Mouse (Mus musculus) midbrain, embryonic 16.5 days (tissue): ENCODE data around the gene Gm49383. TPM values are rescaled to one million over a fixed set of nuclear protein-coding genes. Genes with fewer than 3 reads are reported as not detected.

Source experiments
- ATAC-seq: fragments of 200-750 bp; cut with Nextera tagmentation; 2 replicates; pipeline ENCODE4 v1.8.0; 2017; ENCODE audit warnings: moderate TSS enrichment
- H3K27ac ChIP-seq: fragments of 300-500 bp; sonication (generic); 2 replicates; pipeline ENCODE4 v1.5.1; 2014; ENCODE audit warnings: mild to moderate bottlenecking, low read length, mixed read lengths
- H3K27me3 ChIP-seq: fragments of 300-500 bp; sonication (generic); 2 replicates; pipeline ENCODE4 v1.6.1; 2014; ENCODE audit warnings: low read depth, low read length, mixed read lengths; ENCODE audit not compliant: control insufficient read depth, insufficient read depth
- H3K36me3 ChIP-seq: fragments of 300-500 bp; sonication (generic); 2 replicates; pipeline ENCODE4 v1.6.1; 2014; ENCODE audit warnings: mild to moderate bottlenecking, low read length, moderate library complexity, mixed read lengths; ENCODE audit not compliant: control insufficient read depth, insufficient read depth
- H3K4me1 ChIP-seq: fragments of 300-500 bp; sonication (generic); 2 replicates; pipeline ENCODE4 v1.6.1; 2014; ENCODE audit warnings: mild to moderate bottlenecking, low read length, mixed read lengths; ENCODE audit not compliant: control insufficient read depth, insufficient read depth
- H3K4me2 ChIP-seq: fragments of 300-500 bp; sonication (generic); 2 replicates; pipeline ENCODE4 v1.6.1; 2014; ENCODE audit warnings: mild to moderate bottlenecking, low read length, mixed read lengths
- H3K4me3 ChIP-seq: fragments of 300-500 bp; sonication (generic); 2 replicates; pipeline ENCODE4 v1.5.1; 2014; ENCODE audit warnings: low read depth, mild to moderate bottlenecking, low read length, moderate library complexity, mixed read lengths
- H3K9ac ChIP-seq: fragments of 300-500 bp; sonication (generic); 2 replicates; pipeline ENCODE4 v1.6.1; 2014; ENCODE audit warnings: low read depth, low read length, mixed read lengths
- H3K9me3 ChIP-seq: fragments of 300-500 bp; sonication (generic); replicated peaks from 2 replicates; pipeline ENCODE4 v1.6.1; 2014; ENCODE audit warnings: mild to moderate bottlenecking, low read length, mixed read lengths; ENCODE audit not compliant: control insufficient read depth, poor library complexity, severe bottlenecking
- WGBS: fragments of 180-500 bp; shearing (Covaris S2); extraction: QIAGEN DNeasy Blood & Tissue Kit; methylation state at CpG from one replicate; pipeline ENCODE4 v1.1.7; 2014; 5-methylcytosine and 5-hydroxymethylcytosine counted together
- polyA plus RNA-seq: library from polyadenylated mRNA; unstranded; fragments of >200 nt; fragmentation: Nextera tagmentation; extraction: Ambion mirVana; gene quantifications from 2 replicates; pipeline ENCODE4 v1.2.1, GENCODE M21; 2015

Gene Gm49383
- 11.8 and 14.7 TPM in 2 replicates for polyA plus RNA-seq

DNA sequence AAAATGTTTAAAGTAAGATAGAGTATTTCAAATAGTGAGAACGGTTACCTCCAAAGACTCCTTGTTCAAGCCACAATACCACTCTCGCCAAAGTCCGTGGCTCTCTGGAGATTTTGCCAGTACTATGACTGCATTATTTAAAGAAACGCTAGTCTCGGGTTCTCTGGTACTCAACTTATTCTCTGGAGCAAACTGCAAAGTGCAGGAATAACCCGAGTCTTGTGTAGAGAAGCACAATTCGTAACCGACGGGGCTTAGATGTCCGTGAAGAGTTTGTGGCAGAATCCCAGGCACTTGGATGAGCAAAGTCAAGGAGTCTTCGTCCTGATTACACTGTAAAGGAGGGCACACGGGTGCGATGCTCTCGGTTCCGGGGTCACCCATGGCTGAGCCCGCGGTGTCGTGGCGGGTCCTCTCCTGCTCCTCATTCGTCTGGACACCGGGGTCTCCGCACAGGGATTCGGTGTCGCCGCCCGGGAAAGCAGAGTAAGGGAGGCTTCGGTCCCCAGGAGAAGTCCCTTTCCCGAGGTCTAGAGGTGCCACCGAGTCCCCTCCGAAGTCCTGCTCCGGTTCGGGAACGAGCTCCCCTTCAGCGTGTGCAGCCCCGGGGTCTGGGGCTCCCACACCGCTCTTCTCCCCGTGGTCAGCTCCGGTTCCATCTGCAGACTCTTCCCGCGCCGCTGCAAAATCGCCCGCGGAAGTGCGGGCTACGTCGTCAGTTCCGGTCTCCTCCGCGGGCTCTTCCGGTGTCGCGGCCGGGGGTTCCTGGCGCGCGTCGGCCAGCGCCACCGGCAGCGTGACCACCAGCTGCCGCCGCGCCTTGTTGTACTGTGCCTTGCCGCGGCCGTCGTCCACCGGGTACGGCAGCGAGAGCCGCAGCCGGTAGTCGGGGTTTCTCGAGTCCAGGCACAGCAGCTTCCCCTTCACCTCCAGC, at the start of gene Gm49383:
TSS of gene Gm49383 (minus strand) at position 661 of the 934 bp plus-strand sequence.
- H3K9me3 ChIP-seq, result no peaks in the 10 kb centered on the region
- peaks cover 29% of the 10 kb centered on the region for H3K4me1 ChIP-seq
- H3K27me3 ChIP-seq, result no peaks in the 10 kb centered on the region
- peak within 1 kb of the TSS; percentile 79 for H3K4me3 ChIP-seq
- peak within 1 kb of the TSS; percentile 86 for H3K9ac ChIP-seq
- peak within 1 kb of the TSS; percentile 83 for H3K27ac ChIP-seq
- under 1% methylated on average over 74 of the region's 75 CpGs for WGBS
- peak within 1 kb of the TSS; percentile 75 for H3K4me2 ChIP-seq
- ATAC-seq, result peak; percentile 88
- H3K36me3 ChIP-seq, result no peaks in the 10 kb centered on the region

DNA sequence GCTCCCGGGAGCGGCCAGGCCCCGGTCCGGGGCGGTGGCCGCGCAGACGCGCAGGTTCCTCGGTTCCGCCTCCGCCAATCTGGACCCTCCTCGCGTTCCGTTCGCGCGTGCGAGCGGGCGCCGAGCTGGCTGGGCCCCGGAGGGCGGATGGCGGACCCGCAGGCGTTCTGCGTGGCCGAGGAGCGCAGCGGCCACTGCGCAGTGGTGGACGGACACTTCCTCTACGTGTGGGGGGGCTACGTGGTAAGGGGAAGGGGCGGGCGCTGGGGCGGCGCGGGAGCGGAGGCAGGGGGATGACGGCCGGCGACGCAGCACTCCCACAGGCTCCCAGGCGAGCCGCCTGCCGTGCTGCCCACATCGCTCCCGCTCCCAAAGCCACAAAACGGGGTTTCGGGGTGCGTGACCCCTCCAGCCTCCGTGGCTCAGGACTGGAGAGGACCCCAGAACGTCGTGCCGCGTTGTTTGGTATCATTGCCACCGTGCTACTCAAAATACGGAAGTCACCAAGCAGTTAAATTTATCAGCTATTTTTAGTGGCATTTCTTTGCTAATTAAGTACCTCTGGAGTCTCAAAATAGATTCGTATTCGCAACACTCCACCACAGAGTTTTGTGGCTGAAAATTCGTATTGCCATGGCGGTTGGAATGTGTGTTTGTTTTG, 45.0 kb upstream of the Gm49383 start:
- H3K36me3 ChIP-seq, result no peaks in the 10 kb centered on the region
- 1% methylated on average over 62 of the region's 64 CpGs for WGBS
- peak; percentile 96 for ATAC-seq
- no peaks in the 10 kb centered on the region for H3K27me3 ChIP-seq
- peak overlapping the region; percentile 78 for H3K4me3 ChIP-seq
- peak overlapping the region; percentile 90 for H3K27ac ChIP-seq
- peak overlapping the region; percentile 61 for H3K4me2 ChIP-seq
- peak overlapping the region; percentile 89 for H3K9ac ChIP-seq
- peaks cover 4% of the 10 kb centered on the region; the same call in 1 of the 2 replicates for H3K4me1 ChIP-seq
- H3K9me3 ChIP-seq, result no peaks in the 10 kb centered on the region

DNA sequence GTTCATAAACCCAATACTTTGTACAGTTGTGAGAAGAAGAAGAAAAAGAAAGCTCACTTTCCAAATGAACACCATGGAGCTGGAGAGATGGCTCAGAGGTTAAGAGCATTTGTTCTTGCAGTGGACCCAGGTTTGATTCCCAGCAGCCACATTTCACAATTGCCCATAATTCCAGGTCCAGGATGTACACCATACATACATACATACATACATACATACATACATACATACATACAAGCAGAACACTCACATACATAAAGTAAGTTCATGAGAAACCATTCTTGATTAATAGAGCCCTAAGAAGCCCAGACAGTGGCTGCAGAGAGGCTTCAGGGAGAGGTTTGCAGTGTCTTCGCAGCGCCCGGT, 44.5 kb upstream of the Gm49383 start:
- peaks cover 4% of the 10 kb centered on the region; the same call in 1 of the 2 replicates for H3K4me1 ChIP-seq
- no peaks in the 10 kb centered on the region for H3K36me3 ChIP-seq
- peak overlapping the region; percentile 90 for H3K27ac ChIP-seq
- no peaks in the 10 kb centered on the region for H3K9me3 ChIP-seq
- peak overlapping the region; percentile 89 for H3K9ac ChIP-seq
- H3K27me3 ChIP-seq, result no peaks in the 10 kb centered on the region
- H3K4me2 ChIP-seq, result peak overlapping the region; percentile 61
- no peak for ATAC-seq
- WGBS, result 0% methylated on average over 3 of the region's 3 CpGs
- H3K4me3 ChIP-seq, result peak overlapping the region; percentile 78

DNA sequence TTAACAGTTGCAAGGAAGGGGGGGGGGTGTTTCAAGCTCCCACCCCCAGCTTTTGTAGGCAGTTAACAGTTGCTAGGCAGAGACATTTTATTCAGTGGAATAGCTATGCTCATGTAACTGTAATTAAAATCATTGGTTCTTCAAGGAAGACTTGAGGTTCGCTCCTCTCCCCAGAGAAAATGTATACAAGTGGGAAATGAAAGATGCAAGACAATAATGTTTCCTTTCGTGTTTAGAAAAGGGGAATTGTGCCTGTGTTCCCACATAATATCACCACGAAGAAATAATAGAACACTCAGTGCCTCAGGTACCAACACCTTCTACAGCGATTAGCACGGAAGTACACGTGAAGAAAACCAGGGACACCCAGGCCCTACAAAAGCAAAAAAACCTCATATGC, 44.0 kb upstream of the Gm49383 start, which contains the start of gene Klhdc1:
TSS of gene Klhdc1 (plus strand) at position 301 of the 400 bp plus-strand sequence.
- 72% methylated on average over 6 of the region's 6 CpGs for whole genome bisulfite sequencing
- peak within 1 kb of the TSS; percentile 90 for H3K27ac ChIP-seq
- peak within 1 kb of the TSS; percentile 78 for H3K4me3 ChIP-seq
- no peak for ATAC-seq
- peaks cover 4% of the 10 kb centered on the region; the same call in 1 of the 2 replicates for H3K4me1 ChIP-seq
- H3K9me3 ChIP-seq, result no peaks in the 10 kb centered on the region
- H3K27me3 ChIP-seq, result no peaks in the 10 kb centered on the region
- H3K36me3 ChIP-seq, result no peaks in the 10 kb centered on the region
- peak within 1 kb of the TSS; percentile 89 for H3K9ac ChIP-seq
- peak within 1 kb of the TSS; percentile 61 for H3K4me2 ChIP-seq

DNA sequence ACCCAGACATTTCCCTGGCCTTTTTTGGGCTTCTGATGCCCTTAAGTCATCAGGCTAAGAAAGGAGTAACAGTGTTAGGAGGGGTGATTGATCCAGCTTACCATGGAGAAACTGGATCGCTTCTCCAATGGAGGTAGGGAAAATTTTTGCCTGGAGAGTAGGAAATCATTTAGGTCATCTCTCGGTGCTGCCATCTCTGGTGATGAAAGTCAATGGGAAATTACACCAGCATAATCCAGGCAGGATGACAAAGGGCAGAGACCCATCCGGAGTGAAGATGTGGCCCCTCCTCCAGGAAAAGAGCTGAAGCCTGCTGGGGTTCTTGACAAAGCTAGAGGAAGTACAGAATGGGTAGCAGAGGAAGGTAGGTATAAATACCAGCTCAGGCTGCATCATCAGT, 41.4 kb upstream of the Gm49383 start:
- Histone ChIP-seq H3K9me3 (no peaks in the 10 kb centered on the region), H3K4me1 (peaks cover 4% of the 10 kb centered on the region; the same call in 1 of the 2 replicates), H3K9ac (no peak overlapping the region), H3K4me2 (no peak overlapping the region), H3K27me3 (no peaks in the 10 kb centered on the region), H3K4me3 (no peak overlapping the region), H3K27ac (no peak overlapping the region), H3K36me3 (no peaks in the 10 kb centered on the region)
- 47% methylated on average over 3 of the region's 3 CpGs for WGBS
- no peak for ATAC-seq

DNA sequence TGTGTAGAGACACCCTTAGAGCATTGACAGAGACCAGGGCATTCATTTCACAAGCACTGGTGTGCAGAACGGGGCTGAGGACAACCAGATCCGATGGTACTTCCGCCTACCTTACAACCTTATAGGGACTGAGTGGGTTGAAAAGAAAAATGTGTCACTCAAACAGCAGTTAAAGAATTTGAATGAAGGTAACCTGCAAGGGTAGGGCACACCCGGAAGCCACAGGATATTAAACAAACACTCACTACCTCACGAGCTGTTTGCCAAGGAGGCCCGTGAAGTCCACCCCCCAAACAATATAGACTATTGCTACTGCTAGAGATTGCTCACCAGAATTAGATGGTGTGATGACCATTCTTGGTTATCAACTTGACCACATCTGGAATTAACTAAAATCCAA, 38.9 kb upstream of the Gm49383 start:
- Histone ChIP-seq H3K9me3 (no peaks in the 10 kb centered on the region), H3K9ac (no peak overlapping the region), H3K27me3 (no peaks in the 10 kb centered on the region), H3K36me3 (no peaks in the 10 kb centered on the region), H3K4me3 (no peak overlapping the region), H3K4me2 (no peak overlapping the region), H3K27ac (no peak overlapping the region), H3K4me1 (peaks cover 3% of the 10 kb centered on the region; the same call in 1 of the 2 replicates)
- 92% methylated on average over 6 of the region's 6 CpGs for WGBS
- no peak for ATAC-seq

DNA sequence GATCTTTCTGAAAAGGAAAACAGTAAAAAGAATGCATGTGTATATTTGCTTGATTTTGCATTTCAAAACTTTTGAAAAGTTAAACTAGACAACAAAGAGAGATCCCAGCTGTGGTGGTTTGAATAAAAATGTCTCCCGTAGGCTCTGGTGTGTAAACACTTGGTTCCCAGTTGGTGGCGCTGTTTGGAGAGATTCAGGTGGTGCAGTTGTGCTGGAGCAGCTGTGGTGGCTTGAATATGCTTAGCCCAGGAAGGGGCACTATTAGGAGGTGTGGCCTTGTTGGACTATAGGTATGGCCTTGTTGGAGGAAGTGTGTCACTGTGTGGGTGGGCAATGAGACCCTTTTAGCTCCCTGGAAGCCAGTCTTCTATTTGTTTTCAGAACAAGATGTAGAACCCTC, 32.3 kb upstream of the Gm49383 start:
- 64% methylated on average over 2 of the region's 2 CpGs for WGBS
- H3K4me3 ChIP-seq, result no peak overlapping the region
- no peak for ATAC-seq
- H3K4me2 ChIP-seq, result no peak overlapping the region
- no peaks in the 10 kb centered on the region; the same call in 1 of the 2 replicates for H3K4me1 ChIP-seq
- H3K27me3 ChIP-seq, result no peaks in the 10 kb centered on the region
- no peaks in the 10 kb centered on the region for H3K36me3 ChIP-seq
- no peak overlapping the region for H3K9ac ChIP-seq
- no peak overlapping the region for H3K27ac ChIP-seq
- no peaks in the 10 kb centered on the region for H3K9me3 ChIP-seq

DNA sequence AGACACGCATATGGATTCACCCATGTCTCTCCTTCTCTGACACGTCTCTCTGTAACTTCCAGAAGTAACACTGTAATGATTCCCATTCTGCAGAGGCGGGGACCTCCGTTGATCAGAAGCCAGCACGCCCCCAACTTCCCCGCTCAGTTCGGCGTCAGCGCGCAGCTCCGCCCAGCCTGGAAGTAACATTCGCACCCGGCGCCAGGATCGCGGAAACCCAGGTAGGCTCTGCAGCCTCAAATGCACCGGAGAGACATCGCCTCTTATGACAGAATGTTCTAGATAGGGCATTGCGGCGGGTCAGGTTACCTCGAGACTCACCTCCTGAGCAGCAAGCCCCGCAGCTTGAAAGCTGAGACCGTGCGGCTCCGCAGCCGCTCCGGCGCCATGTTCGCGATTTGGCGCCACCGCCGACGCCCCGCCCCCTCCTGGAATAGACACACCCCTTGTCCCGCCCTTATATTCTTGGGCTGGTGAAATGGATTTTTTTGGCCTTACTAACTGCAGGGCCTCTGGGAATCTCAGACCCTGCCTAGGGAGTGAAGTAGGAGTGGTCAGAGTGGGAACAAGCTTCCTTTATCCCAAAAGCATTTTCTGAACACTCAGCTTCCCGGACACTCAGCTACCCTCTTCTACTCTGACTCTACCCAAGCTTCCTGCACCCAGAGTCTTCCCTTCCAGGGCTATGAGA, 31.0 kb upstream of the Gm49383 start, which contains the start of gene Pole2:
TSS of gene Pole2 (minus strand) at position 420 of the 691 bp plus-strand sequence.
- H3K4me3 ChIP-seq, result peak within 1 kb of the TSS; percentile 76
- peak within 1 kb of the TSS; percentile 46; the same call in 1 of the 2 replicates for H3K27ac ChIP-seq
- H3K9ac ChIP-seq, result peak within 1 kb of the TSS; percentile 68
- no peaks in the 10 kb centered on the region; the same call in 1 of the 2 replicates for H3K4me1 ChIP-seq
- WGBS, result under 1% methylated on average over 37 of the region's 37 CpGs
- no peaks in the 10 kb centered on the region for H3K36me3 ChIP-seq
- no peaks in the 10 kb centered on the region for H3K9me3 ChIP-seq
- peak; percentile 96 for ATAC-seq
- no peaks in the 10 kb centered on the region for H3K27me3 ChIP-seq
- H3K4me2 ChIP-seq, result peak within 1 kb of the TSS; percentile 69
